In genomic region chr14:13198491-13198890, GRCm38 (mm10) we compare ENCODE assay signal across 8 mouse cellular contexts.
DNase-seq lines count a peak whose midpoint lies in the region; ATAC-seq lines count a peak whose summit lies in the region.

No protein-coding gene starts in this region.

- ATAC-seq in embryonic facial prominence, embryonic 11.5 days (replicated peaks; ENCODE audit: insufficient number of reproducible peaks, low FRiP score, low TSS enrichment, low read depth): no peak
- peak; percentile 88 for ATAC-seq in forebrain, embryonic 14.5 days
- peak; percentile 63; the same call in 1 of the 2 replicates for ATAC-seq in midbrain, embryonic 12.5 days (ENCODE audit: low FRiP score, low read depth)

- H3K4me3 ChIP-seq in embryonic facial prominence, embryonic 11.5 days (ENCODE audit: low read depth, low read length): no peak overlapping the region
- no peak overlapping the region for H3K4me3 ChIP-seq in embryonic facial prominence, embryonic 10.5 days
- no peak overlapping the region for H3K4me3 ChIP-seq in forebrain, embryonic 14.5 days (ENCODE audit: low read depth, low read length)
- H3K4me3 ChIP-seq in midbrain, embryonic 12.5 days: no peak overlapping the region

- H3K4me1 ChIP-seq in embryonic facial prominence, embryonic 11.5 days (ENCODE audit: control insufficient read depth, insufficient read depth, low read length): no peaks in the 10 kb centered on the region
- H3K4me1 ChIP-seq in embryonic facial prominence, embryonic 10.5 days: no peaks in the 10 kb centered on the region
- no peaks in the 10 kb centered on the region for H3K4me1 ChIP-seq in forebrain, embryonic 14.5 days (ENCODE audit: control insufficient read depth, insufficient read depth, low read length)
- no peaks in the 10 kb centered on the region for H3K4me1 ChIP-seq in midbrain, embryonic 12.5 days

- peak; percentile 64 for DNase-seq in embryonic facial prominence, embryonic 11.5 days (ENCODE audit: low spot score)
- DNase-seq in embryonic facial prominence, embryonic 10.5 days (ENCODE audit: low spot score): no peak
- DNase-seq in lung, postnatal 36 days: peak; percentile 4
- no peak for DNase-seq in lung, postnatal 25 days (ENCODE audit: low spot score)
- DNase-seq in forebrain, embryonic 14.5 days (ENCODE audit: low spot score): peak; percentile 87
- DNase-seq in B cell, adult 2 months: no peak
- DNase-seq in gastrocnemius, adult 8-10 months (ENCODE audit: low spot score in 2 of 2): no peak

- H3K27ac ChIP-seq in embryonic facial prominence, embryonic 11.5 days (replicated peaks; ENCODE audit: low read depth, low read length): no peak overlapping the region
- no peak overlapping the region for H3K27ac ChIP-seq in embryonic facial prominence, embryonic 10.5 days (replicated peaks)
- no peak overlapping the region for H3K27ac ChIP-seq in forebrain, embryonic 14.5 days (ENCODE audit: low read depth, low read length)
- no peak overlapping the region for H3K27ac ChIP-seq in midbrain, embryonic 12.5 days (replicated peaks)

- WGBS in embryonic facial prominence, embryonic 11.5 days: 47% methylated on average over 1 of the region's 1 CpGs
- 47% methylated on average over 1 of the region's 1 CpGs for WGBS in embryonic facial prominence, embryonic 10.5 days
- WGBS in forebrain, embryonic 14.5 days: 44% methylated on average over 1 of the region's 1 CpGs
- 33% methylated on average over 1 of the region's 1 CpGs for WGBS in midbrain, embryonic 12.5 days

- H3K36me3 ChIP-seq in embryonic facial prominence, embryonic 11.5 days (replicated peaks; ENCODE audit: control insufficient read depth, insufficient read depth, low read depth, low read length): no peaks in the 10 kb centered on the region
- H3K36me3 ChIP-seq in embryonic facial prominence, embryonic 10.5 days (replicated peaks): no peaks in the 10 kb centered on the region
- no peaks in the 10 kb centered on the region for H3K36me3 ChIP-seq in forebrain, embryonic 14.5 days (ENCODE audit: control insufficient read depth, insufficient read depth, low read length)
- no peaks in the 10 kb centered on the region for H3K36me3 ChIP-seq in midbrain, embryonic 12.5 days

- H3K4me2 ChIP-seq in embryonic facial prominence, embryonic 11.5 days (ENCODE audit: low read depth, low read length): no peak overlapping the region
- no peak overlapping the region for H3K4me2 ChIP-seq in forebrain, embryonic 14.5 days (ENCODE audit: low read length)
- no peak overlapping the region for H3K4me2 ChIP-seq in midbrain, embryonic 12.5 days (replicated peaks)

- H3K27me3 ChIP-seq in embryonic facial prominence, embryonic 11.5 days (ENCODE audit: control insufficient read depth, insufficient read depth, low read length): no peaks in the 10 kb centered on the region
- H3K27me3 ChIP-seq in embryonic facial prominence, embryonic 10.5 days (replicated peaks; ENCODE audit: low read depth, poor library complexity, severe bottlenecking): no peaks in the 10 kb centered on the region
- H3K27me3 ChIP-seq in forebrain, embryonic 14.5 days (replicated peaks; ENCODE audit: control insufficient read depth, insufficient read depth, low read length): no peaks in the 10 kb centered on the region
- no peaks in the 10 kb centered on the region for H3K27me3 ChIP-seq in midbrain, embryonic 12.5 days

- H3K9me3 ChIP-seq in embryonic facial prominence, embryonic 11.5 days (replicated peaks; ENCODE audit: control insufficient read depth, low read length): no peaks in the 10 kb centered on the region
- H3K9me3 ChIP-seq in embryonic facial prominence, embryonic 10.5 days: no peaks in the 10 kb centered on the region
- no peaks in the 10 kb centered on the region for H3K9me3 ChIP-seq in forebrain, embryonic 14.5 days (replicated peaks; ENCODE audit: control insufficient read depth, low read length)
- no peaks in the 10 kb centered on the region for H3K9me3 ChIP-seq in midbrain, embryonic 12.5 days

- H3K9ac ChIP-seq in embryonic facial prominence, embryonic 11.5 days (replicated peaks; ENCODE audit: low read length): no peak overlapping the region
- no peak overlapping the region for H3K9ac ChIP-seq in forebrain, embryonic 14.5 days (ENCODE audit: low read length)
- no peak overlapping the region for H3K9ac ChIP-seq in midbrain, embryonic 12.5 days (replicated peaks)

Comparison
In these comparisons a context has a peak if more than half of its experiments do, and no peak if none do; other contexts are left out.
1. DNase-seq: peak in embryonic facial prominence, embryonic 11.5 days (single experiment), lung, postnatal 36 days (single experiment) and forebrain, embryonic 14.5 days (single experiment); none in embryonic facial prominence, embryonic 10.5 days (single experiment), lung, postnatal 25 days (single experiment), B cell, adult 2 months (0 of 2) and gastrocnemius, adult 8-10 months (0 of 2).